Mouse (Mus musculus) stomach, postnatal 0 days (tissue): ENCODE data around the gene Cd8a.

Experiments used
- CTCF ChIP-seq: IDR thresholded peaks from 2 replicates; pipeline ENCODE4 v1.5.1; 2016; ENCODE audit warnings: antibody characterized with exemption, low read depth, mild to moderate bottlenecking, moderate library complexity
- EP300 ChIP-seq: optimal IDR thresholded peaks from 2 replicates; pipeline ENCODE3; 2016; ENCODE audit warnings: antibody characterized with exemption

DNA sequence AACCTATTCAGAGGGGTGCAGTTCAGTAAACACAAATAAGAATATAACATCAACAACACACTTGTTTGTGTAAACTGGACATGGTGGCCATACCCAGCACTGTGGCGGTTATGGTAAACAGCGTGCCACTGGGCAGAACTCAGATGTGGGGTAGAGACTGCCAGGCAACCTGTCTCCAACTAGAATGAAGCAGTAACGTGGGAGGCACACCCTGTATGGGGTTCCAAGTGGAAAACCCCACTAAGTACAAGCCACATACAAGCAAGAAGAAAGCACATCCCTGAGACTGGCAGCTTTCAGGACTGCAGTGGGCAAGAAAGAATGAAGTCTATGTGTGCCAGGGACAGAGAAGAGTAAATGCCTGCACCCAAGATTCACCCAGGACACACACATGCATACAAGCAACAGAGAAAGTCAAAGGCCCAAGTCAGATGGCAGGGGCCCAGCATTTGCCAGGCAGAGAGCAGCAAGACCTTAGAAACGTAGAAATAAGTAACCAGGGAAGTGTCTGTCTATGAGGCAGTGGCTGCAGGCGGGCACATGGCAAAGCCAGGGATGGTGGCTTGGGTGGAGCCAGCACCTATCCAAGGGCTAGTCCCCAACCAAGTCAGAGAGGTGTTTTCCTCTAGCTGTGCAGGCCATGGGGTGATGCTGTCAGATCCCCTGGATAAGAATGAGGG, 1.0 kb upstream of the Cd8a start:
- TF ChIP-seq CTCF (no peak), EP300 (no peak)
